Mouse (Mus musculus): ENCODE data around the gene Fbxo42.

Gene Fbxo42

DNA sequence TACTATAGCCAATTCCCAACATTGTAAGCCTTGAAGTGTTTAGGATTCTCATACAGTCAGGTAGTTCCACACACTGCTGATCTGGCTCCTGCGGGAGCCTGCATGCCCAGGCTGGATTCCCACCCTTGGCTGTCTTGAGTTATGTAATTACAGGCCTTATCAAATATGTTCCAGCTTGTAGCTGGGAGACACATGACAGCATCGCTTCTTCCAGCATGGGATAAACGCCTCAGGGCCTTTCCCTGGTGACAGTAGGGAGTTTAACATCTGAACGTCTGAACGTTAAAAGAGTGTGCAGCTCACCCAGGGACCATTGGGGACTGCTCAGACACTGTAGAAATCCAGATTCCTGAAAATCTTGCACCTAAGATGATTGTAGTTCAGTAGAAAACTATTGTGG, 28.1 kb downstream of the Fbxo42 start:
- DNase-seq (ENCODE audit: low read depth): no peak

DNA sequence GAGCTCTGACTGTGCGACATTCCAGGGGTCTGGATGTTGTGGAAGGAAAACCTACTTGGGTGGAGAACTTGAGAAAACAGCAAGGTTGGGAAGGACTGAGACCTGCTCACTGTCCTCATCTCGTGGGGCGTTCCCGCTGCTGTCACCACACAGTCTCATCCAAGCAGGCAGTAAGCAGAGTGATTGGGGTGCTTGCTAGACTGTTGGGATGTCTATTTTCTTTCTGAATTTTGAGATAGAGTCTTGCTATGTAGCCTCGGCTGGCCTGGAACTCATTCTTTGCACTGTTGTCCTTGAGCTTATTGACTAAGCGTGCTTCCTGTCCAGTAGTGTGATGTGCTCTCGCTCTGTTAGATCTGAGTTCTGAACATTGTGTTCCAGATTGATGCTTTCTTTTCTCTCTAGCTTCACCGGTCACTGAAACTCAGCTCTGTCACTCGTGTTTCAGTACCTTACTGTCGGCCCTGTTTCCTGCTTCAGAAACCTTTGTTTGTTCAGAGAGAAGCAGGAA, 28.7 kb downstream of the Fbxo42 start:
- no peak for DNase-seq (ENCODE audit: low read depth)

DNA sequence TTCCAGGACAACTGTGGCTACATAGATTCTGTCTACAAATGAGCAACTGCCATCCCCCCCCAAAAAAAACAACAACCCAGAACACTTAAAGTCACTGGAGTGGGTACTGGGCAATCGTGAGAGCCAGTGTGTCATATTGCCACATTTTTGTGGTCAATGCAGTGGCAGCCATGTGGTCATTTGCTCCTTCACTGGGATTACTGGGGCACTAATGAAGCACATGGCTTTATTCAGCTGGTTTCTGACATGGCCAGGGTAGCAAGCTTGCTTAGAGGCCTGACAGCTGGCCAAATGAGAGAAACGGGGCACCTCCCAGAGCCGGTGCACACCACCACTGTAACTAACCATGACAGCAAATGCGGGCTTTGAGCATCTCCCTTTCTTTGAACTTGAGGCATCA, 30.8 kb downstream of the Fbxo42 start:
- DNase-seq (ENCODE audit: low read depth): peak; percentile 61

GRCm38 (mm10) chr4:141180831-141181230, 33.1 kb downstream of the Fbxo42 start:
- no peak for DNase-seq (ENCODE audit: low read depth)

GRCm38 (mm10) chr4:141181981-141182380, 34.3 kb downstream of the Fbxo42 start:
- peak; percentile 76 for DNase-seq (ENCODE audit: low read depth)

GRCm38 (mm10) chr4:141183932-141184331, 36.2 kb downstream of the Fbxo42 start:
- DNase-seq (ENCODE audit: low read depth): peak; percentile 28

DNA sequence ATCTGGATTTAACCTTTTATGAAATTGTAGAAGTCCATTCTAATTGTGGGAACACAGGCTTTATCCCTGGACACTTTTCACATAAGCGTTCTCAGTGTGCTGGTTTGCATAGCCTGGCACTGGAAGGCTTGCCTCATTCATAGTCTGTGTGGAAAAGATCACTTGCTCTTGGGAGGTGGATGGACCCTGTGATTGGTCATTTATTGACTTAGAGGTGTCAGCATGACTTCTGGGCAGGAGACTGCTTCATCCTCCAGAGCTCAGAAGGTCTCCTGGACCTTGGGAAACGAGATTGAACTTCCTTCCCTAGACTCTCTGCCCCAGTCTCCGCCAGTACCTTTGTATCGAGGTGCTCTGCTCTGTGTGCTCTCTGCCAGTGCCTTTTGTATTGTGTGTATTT, 36.7 kb downstream of the Fbxo42 start:
- DNase-seq (ENCODE audit: low read depth): no peak

GRCm38 (mm10) chr4:141186923-141187836, 39.5 kb downstream of the Fbxo42 start:
- DNase-seq (ENCODE audit: low read depth): no peak

DNA sequence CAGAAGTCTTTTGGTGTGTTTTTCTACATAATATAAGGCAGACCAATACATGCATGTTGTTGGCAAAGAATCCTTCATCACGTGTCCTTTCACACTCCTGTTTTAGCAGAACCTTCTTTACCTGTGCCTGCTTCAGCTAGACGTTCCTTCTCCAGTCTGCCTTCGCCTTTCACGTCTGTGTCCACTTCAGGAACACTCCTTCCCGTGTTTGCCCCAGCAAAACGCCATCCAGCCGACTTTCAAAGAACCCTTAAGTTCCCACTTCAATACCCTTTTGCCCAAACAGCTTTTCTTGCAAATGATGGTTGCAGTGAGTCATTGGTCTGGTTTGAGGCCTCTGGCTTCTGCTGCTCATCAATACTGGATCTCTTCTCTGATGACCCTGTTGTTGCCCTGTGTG, 43.6 kb downstream of the Fbxo42 start:
- no peak for DNase-seq (ENCODE audit: low read depth)

- DNase-seq (ENCODE audit: low read depth): no peak
Observed at GRCm38 (mm10) chr4:141194553-141194952, 46.8 kb downstream of the Fbxo42 start.

- no peak for DNase-seq (ENCODE audit: low read depth)
Observed at GRCm38 (mm10) chr4:141196981-141197685, 49.4 kb downstream of the Fbxo42 start.

DNA sequence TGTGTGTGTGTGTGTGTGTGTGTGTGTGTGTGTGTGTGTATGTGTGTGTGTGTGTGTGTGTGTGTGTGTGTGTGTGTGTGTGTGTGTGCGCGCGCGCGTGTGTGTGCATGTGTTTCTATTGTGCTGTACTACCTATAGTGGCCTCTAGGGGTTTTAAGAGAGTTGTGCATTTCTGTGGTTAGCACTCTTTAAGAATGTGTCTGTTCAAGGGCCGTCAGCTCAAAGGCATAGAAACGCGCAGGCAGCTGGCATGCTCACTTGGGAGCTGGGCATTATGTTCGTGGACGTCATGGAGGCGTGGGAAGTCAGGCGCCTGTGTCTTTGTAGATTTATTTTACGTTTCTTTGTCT, 49.9 kb downstream of the Fbxo42 start:
- DNase-seq (ENCODE audit: low read depth): no peak

DNA sequence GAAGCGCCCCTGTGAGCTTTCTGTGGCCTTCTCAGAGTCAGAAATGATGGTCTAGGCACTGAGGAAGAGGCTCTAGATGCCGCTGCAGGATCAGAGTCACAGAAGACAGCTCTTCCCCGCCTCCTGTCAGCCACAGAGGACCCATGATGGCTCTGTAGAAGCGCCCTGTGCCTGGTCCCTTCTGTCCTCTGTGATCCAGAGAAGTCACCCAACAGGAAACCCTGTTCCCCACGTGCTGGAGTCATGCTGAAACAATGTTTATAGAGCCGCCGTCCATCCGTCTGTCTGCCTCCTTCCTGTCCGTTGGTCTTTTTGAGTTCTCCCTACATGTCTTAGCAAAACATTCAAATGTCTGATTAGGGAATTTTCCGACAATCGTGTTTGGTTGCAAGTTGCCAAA, 53.2 kb downstream of the Fbxo42 start:
- DNase-seq (ENCODE audit: low read depth): no peak

DNA sequence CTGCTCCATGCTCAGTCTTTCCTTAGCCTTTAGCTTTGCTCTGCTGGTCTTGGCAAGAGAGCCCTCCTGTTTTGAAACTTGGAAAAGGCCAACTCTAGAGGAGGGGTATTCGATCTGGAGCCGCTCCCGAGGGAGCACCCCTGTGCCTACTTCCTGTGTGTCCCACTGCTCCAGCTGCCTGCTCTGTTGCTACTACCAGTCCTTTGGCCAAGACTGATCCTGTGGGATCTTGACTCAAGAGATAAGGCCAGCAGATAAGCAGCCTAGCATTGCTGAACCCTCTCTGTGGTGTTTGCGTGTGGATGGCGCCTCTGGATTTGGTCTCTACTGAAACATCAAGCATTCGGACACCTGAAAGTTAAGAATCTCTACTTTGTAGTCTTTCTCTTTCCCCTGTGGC, 54.5 kb downstream of the Fbxo42 start:
- no peak for DNase-seq (ENCODE audit: low read depth)

DNA sequence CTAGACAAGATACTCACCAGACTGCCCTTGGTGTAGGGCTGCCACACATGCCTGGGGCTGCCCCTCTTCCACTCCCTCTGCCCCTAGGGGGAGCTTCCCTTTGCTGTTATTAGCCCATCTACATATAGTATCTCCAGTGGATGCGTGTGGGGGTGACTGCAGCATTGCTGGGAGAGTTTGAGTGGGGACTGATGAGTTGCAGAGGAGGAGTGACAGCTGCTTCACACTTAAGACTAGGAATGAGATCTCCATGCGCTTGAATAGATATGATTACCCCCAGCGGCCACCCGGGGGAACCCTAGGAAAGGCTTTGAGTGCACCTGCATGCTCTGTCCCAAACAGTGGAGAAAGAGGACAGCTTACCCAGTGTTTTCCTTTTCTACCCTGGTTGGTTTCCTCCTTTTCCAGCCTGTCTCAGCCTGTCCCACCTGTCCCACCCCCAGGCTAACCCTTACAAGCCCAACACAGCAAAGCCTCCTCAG, 56.9 kb downstream of the Fbxo42 start:
- peak; percentile 35 for DNase-seq (ENCODE audit: low read depth)

DNA sequence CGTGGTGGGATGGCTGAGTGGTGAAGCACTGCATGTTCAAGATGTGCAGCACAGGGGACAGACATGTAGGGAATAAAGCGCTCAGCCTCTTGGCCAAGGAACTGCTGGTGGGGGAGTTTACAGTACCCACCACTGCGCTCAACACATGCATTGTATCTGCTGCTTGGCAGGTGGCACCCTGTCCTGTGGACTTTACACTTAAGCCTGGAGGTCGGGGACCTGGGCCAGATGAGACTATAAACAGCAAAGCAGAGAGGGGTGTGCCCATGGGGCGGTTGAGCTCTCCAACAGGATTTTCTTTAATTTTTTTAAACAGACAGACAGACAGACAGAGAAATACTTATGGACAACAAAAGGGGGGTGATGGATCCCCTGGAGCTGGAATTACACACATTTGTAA, 59.4 kb downstream of the Fbxo42 start:
- DNase-seq (ENCODE audit: low read depth): no peak

DNA sequence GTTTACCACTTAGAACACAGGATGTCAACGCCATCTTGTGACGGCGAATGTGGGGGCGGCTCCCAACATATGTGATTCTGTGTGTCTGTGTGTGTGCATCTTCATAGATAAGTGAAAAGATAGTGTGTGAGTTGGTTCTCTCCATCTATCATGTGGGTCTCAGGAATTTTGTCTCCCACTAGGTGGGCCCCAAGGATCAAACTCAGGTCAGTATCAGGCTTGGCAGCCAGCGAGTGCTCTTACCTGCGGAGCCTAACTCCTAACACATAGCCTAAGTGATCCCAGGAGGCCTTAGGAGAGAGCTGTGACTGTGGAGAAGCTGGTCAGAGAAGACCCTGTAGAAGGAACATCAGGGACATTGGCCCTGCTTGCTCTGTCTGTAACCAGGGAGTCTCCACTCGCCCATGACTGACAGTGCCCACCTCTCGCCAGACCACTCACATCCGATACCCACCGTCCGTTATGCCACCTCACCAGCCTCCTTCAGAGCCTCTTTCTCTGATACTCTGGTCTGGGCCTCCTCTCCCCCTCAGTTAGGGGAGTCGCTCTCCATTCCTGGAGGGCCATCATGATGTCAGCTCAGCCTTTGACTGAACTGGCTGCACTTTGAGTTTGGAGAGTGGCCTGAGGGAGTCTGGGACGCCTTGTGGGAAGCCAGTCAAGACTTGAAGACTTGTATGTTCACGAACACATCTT, 63.0 kb downstream of the Fbxo42 start:
- no peak for DNase-seq (ENCODE audit: low read depth)

DNA sequence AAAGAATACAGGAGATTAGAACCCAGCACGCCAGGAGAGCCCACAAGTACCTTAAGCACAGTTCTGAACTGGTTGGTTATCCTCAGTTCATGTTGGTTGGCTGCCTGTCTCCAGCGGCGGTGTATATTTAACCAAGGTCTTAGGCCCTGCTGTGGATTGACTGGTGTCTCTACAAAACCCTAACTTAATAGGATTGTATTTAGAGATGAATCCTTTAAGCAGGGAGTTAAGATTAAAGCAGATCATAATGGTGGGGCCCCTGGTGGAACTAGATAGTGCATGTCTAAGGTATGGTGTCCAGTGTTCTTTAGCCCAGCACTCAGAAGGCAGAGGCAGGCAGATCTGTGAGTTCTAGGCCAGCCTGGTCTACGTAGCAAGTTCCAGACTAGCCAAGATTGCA, 63.9 kb downstream of the Fbxo42 start:
- DNase-seq (ENCODE audit: low read depth): no peak

GRCm38 (mm10) chr4:141212892-141213291, 65.2 kb downstream of the Fbxo42 start:
- no peak for DNase-seq (ENCODE audit: low read depth)

GRCm38 (mm10) chr4:141213342-141213741, 65.6 kb downstream of the Fbxo42 start:
- DNase-seq (ENCODE audit: low read depth): no peak

DNA sequence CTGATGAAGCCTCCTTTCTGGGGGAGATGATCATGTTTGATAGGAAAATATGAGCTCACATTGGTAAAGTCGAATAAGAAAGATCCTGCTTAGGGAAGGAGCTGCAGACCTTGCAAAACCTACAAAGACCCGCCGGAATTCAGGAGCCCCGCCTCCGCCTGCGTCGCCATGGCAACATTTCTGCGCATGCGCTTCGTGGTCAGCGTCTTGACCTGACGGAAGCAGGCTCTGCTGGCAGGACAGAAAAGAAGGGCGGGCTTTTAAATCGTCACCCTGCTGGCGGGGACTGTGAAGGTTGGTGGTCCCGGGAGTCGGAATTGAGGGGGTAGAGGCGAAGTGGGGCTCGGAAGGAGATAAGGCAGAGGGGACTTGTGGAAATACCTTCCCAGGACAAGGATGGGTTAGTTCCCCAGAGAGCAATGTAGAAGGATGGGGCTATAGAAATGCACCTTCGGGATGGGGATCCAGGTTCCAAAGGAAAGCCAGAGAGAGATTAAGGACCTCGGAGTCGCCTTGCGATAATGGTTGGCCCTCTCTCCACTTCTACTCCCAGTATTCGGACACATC, 66.1 kb downstream of the Fbxo42 start, which contains the start of gene Rsg1:
Rsg1 (plus strand) TSS at position 187 of the 567 bp plus-strand sequence.
- peak; percentile 95 for DNase-seq (ENCODE audit: low read depth)

GRCm38 (mm10) chr4:141214337-141214851, 66.7 kb downstream of the Fbxo42 start:
- peak; percentile 84 for DNase-seq (ENCODE audit: low read depth)
